Mouse (Mus musculus) MN1 (cell line): Measurements from ENCODE around the gene Sh3gl3.

ENCODE experiments used
- DNase-seq: peaks from one replicate; pipeline ENCODE4 v3.0.0-alpha.2; 2016; ENCODE audit warnings: low spot score

Sh3gl3 gene

DNA sequence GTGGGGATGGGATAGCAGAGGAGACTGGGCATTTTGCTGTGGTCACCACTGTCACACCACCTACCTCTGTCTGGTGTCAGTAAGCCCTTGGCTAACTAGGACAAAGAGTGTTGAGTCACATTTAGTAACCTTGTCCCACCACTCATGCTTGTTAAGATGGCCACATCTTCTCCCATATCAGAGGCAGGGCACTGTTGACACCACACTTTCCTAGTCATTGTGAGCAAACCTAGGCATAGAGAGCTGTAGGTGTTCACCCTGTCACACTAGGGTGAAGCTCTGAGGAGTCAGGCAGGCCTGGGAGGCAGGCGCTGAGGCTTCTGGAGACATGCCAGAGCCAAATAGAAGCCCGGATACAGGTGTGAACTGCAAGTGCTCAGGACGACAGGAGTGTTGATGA is at the start of gene Sh3gl3:
TSS of gene Sh3gl3 (plus strand) at position 301 of the 400 bp plus-strand sequence.
- no peak for DNase-seq

- DNase-seq: no peak
Observed at GRCm38 (mm10) chr7:82138196-82138595, 35.4 kb upstream of the Sh3gl3 start.

DNA sequence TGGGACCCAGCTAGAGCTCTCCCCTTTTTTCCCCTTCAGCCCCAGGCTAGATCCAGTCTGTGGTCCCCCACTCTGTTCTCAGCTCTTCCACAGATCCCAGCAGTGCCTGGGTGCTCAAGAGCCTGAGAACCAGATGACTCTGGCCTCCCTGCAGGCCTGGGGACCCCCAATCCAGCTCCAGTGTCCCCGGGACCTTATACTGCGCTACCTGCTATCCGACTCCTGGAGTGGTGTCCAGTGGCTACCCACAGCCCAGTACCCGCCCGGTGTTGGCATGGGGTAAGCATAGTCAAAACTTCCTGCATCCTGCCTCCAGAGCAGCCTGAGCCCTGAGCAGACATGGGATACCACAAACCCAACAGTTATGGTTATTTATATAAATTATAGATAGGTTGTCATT is 26.5 kb upstream of the Sh3gl3 start:
- DNase-seq: no peak

DNA sequence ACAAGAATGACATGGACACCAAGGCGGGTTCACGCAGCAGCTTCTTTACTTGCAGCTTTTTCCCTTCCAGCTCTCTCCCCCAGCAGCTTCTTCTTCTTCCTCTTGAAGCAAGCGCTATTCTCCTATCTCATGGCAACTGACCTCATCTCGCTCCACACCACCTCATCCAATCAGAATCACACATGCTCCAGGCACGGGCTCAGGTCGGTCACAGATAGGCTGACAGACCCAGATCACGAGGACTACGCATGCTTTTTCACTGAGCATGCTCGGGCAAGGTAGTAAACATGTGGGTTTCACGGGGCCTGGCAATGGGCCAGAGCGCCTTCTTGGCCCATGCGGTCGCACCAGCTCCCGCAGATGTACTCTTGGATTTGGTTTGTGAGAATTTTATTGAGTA is 9.0 kb upstream of the Sh3gl3 start:
- no peak for DNase-seq

DNA sequence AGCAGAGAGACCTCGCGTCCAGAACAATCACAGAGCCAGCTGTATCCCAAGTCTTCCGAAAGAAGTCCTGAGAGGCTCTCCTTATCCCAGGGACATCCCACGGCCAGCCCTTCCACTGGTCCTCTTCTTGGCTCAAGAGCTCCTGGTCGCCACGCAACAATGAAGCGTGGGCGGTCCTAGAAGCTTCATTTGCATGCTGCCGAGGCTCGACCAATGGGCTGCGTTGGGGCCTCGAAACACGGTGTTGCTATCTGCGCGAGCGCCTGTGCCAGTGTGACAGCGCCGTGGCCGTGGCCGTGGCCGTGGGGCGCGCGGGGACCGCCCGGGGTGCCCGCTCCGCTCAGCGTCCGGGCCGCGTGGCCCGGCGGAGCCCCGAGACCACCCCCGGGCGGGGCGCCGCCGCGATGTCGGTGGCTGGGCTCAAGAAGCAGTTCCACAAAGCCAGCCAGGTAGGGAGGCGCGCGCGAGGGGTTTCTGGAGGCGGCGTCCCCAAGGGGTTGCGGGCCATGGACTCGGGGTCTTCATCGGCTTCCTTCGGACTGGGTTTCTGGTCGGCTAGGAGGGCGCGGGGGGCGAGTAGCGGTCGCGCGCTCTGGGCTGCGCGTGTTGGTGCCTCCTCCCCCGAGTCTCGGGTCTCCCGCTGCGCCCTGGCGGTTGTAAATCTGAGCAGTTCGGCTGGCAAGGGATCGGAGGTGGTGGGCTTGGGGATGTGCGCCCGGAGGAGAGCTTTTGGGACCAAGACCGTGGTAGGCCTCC is 1.1 kb downstream of the Sh3gl3 start:
- DNase-seq: no peak

DNA sequence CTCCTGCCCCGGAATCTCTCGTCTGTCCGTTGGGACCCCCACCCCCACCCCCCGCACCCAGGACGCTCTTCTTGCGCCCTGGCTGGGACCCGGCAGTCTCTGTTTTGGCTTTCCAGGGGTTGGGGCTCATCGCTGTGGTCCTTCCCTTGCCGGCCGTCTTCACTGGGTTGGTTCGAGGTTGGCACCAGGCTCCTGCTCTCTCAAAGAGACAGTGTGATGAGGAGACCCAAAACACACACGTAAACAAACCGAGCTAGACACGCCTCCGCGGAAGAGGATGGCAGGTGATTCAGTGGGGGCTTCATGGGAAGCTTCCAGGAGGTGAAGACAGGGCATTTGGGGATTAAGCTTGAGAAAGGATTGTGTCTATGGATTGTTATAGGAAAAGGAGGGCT is 1.7 kb downstream of the Sh3gl3 start:
- DNase-seq: no peak

DNA sequence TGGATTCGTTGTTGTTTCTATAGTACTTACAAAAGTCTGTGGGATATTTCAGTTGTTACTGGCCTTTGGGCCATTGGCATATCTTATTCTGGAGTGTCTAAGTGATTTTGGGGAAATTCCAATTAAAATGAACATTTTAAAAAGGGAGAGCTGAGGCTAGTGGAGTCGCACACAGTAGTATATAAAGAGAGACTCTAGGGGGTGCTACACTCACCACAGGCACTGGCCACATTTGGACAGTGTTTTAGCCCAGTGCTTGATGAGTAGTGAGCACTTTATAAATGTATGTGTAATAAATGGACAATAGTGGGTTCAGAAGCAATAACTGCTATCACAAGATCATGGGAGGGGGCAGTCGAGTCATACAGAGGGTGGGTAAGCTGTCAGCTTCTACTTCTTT is 2.6 kb downstream of the Sh3gl3 start:
- DNase-seq: no peak

DNA sequence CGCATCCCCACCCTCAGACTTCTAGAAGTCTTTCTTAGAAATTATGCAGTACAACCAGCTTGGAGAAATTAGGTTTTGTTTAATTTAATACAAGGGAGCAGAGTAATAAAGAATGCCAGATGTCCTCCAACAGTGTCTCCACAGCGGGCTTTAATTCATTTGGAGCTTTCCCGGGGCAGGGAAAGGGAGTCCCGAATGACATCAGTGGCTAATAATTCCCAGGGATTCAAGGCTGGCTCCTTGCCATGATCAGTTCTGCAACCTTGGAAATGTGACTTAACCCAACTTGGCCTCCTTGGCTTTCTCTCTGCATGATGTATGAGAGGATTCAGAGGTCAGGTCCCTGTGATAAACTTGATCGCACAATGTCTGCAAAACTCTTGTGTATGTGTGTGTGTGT is 3.7 kb downstream of the Sh3gl3 start:
- no peak for DNase-seq

DNA sequence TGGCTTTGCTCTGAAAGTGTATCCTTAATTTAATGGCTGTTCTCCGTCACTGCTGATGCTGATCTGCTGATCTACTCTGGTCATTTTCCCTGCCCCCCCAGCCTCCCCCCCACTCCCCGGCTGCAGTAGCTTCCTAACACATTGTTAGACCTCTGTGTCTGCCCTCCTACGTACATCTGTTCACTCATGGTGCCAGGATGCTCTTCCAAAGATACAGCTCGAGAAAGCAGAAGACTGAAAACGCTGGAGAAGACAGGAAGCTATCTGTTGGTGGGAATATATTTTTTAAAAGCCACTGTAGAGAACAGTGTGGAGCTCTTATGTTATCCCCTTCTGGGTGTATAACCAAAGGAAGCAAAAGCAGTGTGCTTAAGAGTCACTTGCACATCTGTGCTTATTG is 7.3 kb downstream of the Sh3gl3 start:
- DNase-seq: no peak

DNA sequence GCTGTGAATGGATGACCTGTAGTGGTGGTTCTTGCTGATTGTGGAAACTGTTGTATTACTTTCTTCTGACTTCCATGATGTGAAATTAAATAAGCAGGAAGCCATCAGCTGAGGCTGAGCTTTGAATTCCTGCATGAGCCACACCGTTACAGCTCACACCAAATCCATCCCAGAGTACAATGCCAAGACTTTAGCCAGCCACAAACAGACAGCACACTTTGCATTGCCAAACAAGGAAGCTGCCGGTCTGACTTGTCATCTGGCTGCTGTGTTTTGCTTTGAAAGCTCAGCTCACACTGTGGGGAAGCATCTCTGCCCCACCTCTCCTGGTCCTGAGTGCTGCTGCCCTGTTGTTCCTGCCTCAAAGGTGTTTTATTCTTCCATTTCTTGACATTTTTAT is 9.1 kb downstream of the Sh3gl3 start:
- DNase-seq: no peak

- no peak for DNase-seq
Observed at GRCm38 (mm10) chr7:82191604-82192003, 18.0 kb downstream of the Sh3gl3 start.

DNA sequence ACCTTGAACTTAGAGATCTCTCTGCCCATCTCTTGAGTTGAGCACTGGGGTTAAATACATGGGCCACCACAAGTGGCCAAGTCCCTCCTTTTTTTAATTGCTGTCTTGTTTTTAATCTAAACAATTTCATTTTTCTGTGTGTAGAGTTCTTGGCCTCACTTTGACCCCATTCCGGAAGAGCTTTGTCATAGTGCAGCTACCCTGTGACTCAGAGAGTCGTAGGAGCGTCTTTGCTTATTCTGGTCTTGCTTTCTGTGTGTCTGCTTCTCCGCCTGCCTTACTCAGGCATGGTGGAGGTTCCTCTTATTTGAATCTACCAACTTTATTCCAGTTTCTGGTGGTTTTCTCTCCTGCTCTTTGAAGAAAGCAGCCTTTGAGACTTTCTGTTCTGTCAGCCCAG is 18.9 kb downstream of the Sh3gl3 start:
- no peak for DNase-seq

- DNase-seq: no peak
Observed at GRCm38 (mm10) chr7:82203111-82203510, 29.5 kb downstream of the Sh3gl3 start.

DNA sequence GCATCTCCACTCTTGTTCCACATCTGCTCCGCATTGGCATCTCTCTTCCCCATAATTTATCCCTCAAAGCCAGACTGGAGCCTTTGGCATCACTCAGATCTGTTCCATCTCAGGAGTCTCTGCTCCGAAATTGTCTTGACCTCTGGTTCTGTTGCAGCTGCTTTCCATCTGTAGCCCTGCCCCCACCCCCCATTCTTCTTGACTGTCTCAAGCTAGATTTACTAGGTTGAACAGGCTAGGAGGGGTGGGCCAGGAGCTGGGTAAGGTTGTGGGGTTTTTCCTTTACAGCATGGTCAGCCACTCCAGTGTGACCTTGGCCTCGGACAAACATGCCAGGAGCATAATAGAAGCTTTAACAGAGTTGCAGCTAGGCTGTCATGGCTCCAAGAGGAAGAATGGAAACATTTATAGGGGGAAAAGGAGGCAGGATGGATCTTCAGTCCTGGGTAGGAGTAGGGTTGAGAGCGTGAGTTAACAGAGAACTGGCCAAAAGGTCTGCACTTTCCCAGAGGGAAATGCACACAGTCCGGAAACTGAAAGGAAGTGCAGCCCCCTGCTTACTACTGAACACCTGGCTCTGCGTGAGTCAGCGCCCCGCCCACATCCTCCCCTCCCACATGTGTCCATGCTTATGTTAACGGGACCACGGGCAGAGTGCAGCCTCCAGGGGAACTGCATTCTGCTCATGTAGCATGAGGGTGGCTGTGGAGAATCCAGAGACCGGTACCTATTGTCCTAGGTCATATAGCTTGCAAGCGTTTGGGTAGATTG is 30.6 kb downstream of the Sh3gl3 start:
- DNase-seq: no peak

DNA sequence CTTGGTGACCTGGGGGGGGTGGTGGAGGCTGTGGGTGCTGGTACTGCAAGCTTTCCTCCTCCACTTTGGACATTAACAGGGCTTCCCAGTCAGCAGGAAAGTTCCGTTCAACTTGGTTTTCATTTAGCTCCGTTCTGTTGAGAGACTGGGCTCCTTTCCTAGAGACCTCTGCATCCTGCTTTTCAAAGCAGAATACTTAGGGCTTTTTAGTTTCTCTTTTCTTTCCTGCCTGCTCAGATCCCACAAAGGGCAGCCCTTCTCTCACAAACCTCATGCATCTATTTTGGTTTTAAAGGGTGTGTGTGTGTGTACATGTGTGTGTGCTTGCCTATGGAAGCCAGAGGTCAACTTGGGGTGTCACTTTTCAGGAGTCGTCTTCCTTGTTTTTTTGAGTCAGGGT is 31.3 kb downstream of the Sh3gl3 start:
- DNase-seq: no peak

DNA sequence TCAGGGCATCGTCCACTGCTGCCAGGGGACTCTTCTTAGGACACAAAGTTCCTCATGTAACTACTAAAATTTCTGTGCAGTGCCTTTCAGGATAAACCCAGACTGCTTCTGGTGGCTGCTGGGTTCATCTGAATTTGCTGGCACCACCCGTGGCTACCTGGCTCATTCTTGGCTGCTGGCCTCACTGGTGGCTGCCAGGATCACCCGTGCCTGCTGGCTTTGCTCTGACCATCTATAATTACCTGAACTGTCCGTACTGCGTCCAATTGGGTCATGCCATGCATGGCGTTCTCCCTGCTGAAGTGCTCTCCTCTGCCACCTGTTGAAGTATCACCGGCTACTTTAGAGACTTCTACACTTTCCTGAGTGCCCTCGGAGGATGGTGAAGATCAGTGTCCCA is 33.1 kb downstream of the Sh3gl3 start:
- no peak for DNase-seq

DNA sequence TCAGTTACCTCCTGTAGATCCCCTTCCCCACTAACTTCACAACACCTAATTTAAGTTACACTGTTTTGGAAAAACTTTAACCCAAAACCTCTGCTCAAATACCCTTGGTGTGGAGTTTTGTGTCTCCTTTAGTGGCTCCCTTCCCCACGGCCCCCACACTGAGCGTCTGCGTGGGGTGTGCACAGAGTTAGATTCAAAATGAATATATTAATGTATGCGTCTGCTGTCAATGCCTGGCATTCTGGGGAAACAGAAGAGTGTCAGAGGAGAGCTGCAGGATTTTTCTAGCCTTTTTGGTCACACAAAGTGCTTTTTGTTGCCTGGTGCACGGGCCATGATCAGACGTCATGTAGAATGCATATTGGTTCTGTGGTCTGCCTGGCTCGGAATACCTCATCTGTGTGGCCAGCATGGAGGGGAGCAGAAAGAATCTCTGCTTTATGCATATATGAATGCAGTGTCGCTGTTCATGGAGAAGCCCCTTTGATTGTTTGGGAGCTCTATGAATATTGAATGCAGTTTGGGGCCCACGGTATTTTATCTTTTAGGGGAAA is 47.8 kb downstream of the Sh3gl3 start:
- DNase-seq: no peak

DNA sequence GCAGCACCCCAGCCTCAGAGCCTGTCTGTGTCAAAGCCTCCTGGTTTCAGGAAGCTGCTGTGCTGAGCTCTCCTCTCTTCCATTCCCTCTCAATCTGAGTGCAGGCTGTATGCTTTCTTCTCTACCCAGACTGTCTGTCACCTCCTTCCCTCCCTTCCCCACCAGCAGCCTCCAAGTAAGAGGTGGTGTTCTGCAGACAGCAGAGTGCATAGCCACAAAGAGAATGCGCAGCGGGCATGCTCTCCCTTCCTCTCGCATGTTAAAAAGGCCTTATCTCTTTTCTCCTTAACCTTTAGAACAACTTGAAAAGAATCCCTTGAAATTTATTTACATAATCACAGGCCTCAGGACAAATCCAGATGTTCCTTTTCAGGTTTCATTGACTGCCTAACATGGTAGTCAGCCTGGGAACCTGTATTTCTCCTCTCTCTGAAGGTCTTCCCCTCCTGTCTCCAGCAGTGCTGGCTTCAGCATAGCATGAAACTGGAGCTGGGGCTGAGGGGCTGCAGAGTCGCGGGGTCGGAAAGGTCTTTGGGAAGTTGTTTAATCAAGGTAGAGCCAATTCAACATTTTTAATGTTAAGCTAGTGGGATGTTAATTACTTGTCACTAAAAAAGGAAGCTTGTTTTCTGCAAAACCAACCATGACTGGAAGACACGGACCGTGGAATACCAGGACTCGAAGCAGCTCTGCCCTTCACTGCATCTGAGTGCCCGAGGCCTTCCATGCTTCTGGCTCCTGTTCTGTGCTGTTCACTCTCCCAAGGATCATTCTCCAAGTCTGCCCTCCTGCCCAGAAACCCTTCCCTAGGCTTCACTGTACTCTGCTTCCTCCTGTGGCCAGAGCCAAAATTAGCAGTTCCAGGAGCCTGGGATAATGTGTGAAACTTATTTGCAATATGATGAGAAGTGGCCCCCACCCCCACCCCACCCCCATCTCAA is 50.5 kb downstream of the Sh3gl3 start:
- no peak for DNase-seq

DNA sequence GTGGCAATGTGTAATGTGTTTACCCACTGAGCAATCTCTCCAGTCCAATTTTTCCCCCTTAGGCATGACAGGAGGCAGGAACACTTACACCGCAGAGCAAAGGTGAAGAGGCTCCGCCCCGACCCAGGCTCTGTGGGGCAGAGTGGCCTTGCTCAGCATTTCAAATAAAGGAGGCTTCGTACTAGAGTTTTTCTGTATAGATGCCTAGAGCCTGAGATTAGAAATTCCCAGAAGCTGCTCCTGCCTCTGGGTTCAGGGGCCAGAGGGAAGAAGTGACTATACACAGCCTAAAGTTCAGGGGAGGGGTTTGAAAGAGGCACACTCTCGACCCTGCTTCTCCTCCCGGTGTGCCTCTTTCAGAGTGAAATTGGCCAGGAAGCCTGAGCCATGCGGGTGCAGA is 59.6 kb downstream of the Sh3gl3 start:
- no peak for DNase-seq

GRCm38 (mm10) chr7:82234010-82234897 is 60.6 kb downstream of the Sh3gl3 start:
- DNase-seq: no peak

GRCm38 (mm10) chr7:82234898-82235290 is 61.3 kb downstream of the Sh3gl3 start:
- DNase-seq: no peak
